Mouse (Mus musculus): ENCODE results near the gene Wdcp. TPM values are rescaled to one million over a fixed set of nuclear protein-coding genes. Genes with fewer than 3 reads are reported as not detected.
A peak's percentile ranks its signal among the peaks of the same experiment; 100 is the strongest.
"Not testable (repeated sequence)": the region's sequence is repeated elsewhere in the genome, so short reads cannot be mapped to it uniquely, and the experiment has no call there.

The Wdcp gene
- total RNA-seq, 2 experiments from 2014 or later = 4.3 to 24.2 TPM

- no peak for ATAC-seq (ENCODE audit: poor library complexity, severe bottlenecking)
These were observed 21.2 kb downstream of the Wdcp start for GRCm38 (mm10) chr12:4864338-4864690.

- ATAC-seq (ENCODE audit: poor library complexity, severe bottlenecking) = no peak
These were observed 25.8 kb downstream of the Wdcp start for GRCm38 (mm10) chr12:4868924-4869323.

GRCm38 (mm10) chr12:4871260-4871659 is 28.2 kb downstream of the Wdcp start:
- ATAC-seq (ENCODE audit: poor library complexity, severe bottlenecking) = no peak

GRCm38 (mm10) chr12:4872273-4872672 is 29.2 kb downstream of the Wdcp start:
- no peak for ATAC-seq (ENCODE audit: poor library complexity, severe bottlenecking)

GRCm38 (mm10) chr12:4872983-4873477 is 29.9 kb downstream of the Wdcp start:
- 0 out of 2 replicates have a peak, but pooled peaks have one; percentile 35 for ATAC-seq (ENCODE audit: poor library complexity, severe bottlenecking)

- no peak for ATAC-seq (ENCODE audit: poor library complexity, severe bottlenecking)
These were observed 30.4 kb downstream of the Wdcp start for GRCm38 (mm10) chr12:4873531-4873930.

- ATAC-seq (ENCODE audit: poor library complexity, severe bottlenecking) = peak; percentile 88
These were observed 31.2 kb downstream of the Wdcp start, which contains the start of gene Mfsd2b for GRCm38 (mm10) chr12:4874161-4874927. Mfsd2b (minus strand) TSS chr12:4874359.

GRCm38 (mm10) chr12:4875623-4876022 is 32.5 kb downstream of the Wdcp start:
- ATAC-seq (ENCODE audit: poor library complexity, severe bottlenecking) = no peak

GRCm38 (mm10) chr12:4878296-4878783 is 35.2 kb downstream of the Wdcp start:
- ATAC-seq (ENCODE audit: poor library complexity, severe bottlenecking) = no peak

- no peak for ATAC-seq (ENCODE audit: poor library complexity, severe bottlenecking)
These were observed 35.9 kb downstream of the Wdcp start for GRCm38 (mm10) chr12:4879048-4879447.

GRCm38 (mm10) chr12:4882086-4882485 is 39.0 kb downstream of the Wdcp start:
- ATAC-seq (ENCODE audit: poor library complexity, severe bottlenecking) = no peak

- ATAC-seq (ENCODE audit: poor library complexity, severe bottlenecking) = no peak
These were observed 42.0 kb downstream of the Wdcp start for GRCm38 (mm10) chr12:4885062-4885461.

GRCm38 (mm10) chr12:4886581-4886980 is 43.5 kb downstream of the Wdcp start:
- not testable (repeated sequence) for ATAC-seq (ENCODE audit: poor library complexity, severe bottlenecking)

GRCm38 (mm10) chr12:4888739-4889138 is 45.6 kb downstream of the Wdcp start:
- ATAC-seq (ENCODE audit: poor library complexity, severe bottlenecking) = no peak

- ATAC-seq (ENCODE audit: poor library complexity, severe bottlenecking) = no peak
These were observed 46.1 kb downstream of the Wdcp start for GRCm38 (mm10) chr12:4889251-4889650.

GRCm38 (mm10) chr12:4889891-4890290 is 46.8 kb downstream of the Wdcp start:
- ATAC-seq (ENCODE audit: poor library complexity, severe bottlenecking) = no peak

GRCm38 (mm10) chr12:4898024-4898423 is 54.9 kb downstream of the Wdcp start:
- no peak for ATAC-seq (ENCODE audit: poor library complexity, severe bottlenecking)

- ATAC-seq (ENCODE audit: poor library complexity, severe bottlenecking) = no peak
These were observed 62.8 kb downstream of the Wdcp start for GRCm38 (mm10) chr12:4905946-4906345.

GRCm38 (mm10) chr12:4906476-4906875 is 63.4 kb downstream of the Wdcp start:
- ATAC-seq (ENCODE audit: poor library complexity, severe bottlenecking) = no peak

GRCm38 (mm10) chr12:4906951-4907906 is 64.1 kb downstream of the Wdcp start, which contains the start of gene Ubxn2a:
Ubxn2a (minus strand) TSS chr12:4907705.
- ATAC-seq (ENCODE audit: poor library complexity, severe bottlenecking) = peak; percentile 96

- no peak for ATAC-seq (ENCODE audit: poor library complexity, severe bottlenecking)
These were observed 65.3 kb downstream of the Wdcp start for GRCm38 (mm10) chr12:4908391-4908790.
